Mouse (Mus musculus) adrenal gland, adult 8-10 months (tissue): ENCODE measurements around the gene Hoxc13. TPM values are rescaled to one million over a fixed set of nuclear protein-coding genes. Genes with fewer than 3 reads are reported as not detected.

Source experiments
- DNase-seq: peaks from one replicate; pipeline ENCODE4 v3.0.0; 2022
- total RNA-seq, 4 experiments: library from RNA; stranded (reverse); gene quantifications; 2 replicates each; pipeline ENCODE4 v1.2.4; 2022

Gene Hoxc13
- total RNA-seq, 4 experiments from 2014 or later, result not detected

DNA sequence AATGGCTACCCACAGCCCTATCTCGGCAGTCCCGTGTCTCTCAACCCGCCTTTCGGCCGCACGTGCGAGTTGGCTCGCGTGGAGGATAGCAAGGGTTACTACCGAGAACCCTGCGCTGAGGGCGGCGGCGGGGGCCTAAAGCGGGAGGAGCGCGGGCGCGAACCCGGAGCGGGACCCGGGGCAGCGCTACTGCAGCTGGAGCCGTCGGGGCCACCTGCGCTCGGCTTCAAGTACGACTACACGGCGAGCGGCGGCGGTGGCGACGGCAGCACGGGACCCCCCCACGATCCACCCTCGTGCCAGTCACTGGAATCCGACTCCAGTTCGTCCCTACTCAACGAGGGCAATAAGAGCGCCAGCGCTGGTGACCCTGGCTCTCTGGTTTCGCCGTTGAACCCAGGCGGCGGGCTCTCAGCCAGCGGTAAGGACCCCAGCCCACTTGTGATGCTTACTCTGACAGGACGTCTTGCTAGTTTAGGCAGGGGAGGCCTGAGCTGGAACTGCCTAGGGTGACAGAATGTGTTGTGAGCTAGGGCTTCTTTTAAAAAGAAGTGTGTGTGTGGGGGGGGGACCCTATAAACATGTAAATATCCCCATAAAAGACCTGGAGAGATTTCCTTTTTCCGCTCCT is 16.2 kb downstream of the Hoxc13 start:
- no peak for DNase-seq

DNA sequence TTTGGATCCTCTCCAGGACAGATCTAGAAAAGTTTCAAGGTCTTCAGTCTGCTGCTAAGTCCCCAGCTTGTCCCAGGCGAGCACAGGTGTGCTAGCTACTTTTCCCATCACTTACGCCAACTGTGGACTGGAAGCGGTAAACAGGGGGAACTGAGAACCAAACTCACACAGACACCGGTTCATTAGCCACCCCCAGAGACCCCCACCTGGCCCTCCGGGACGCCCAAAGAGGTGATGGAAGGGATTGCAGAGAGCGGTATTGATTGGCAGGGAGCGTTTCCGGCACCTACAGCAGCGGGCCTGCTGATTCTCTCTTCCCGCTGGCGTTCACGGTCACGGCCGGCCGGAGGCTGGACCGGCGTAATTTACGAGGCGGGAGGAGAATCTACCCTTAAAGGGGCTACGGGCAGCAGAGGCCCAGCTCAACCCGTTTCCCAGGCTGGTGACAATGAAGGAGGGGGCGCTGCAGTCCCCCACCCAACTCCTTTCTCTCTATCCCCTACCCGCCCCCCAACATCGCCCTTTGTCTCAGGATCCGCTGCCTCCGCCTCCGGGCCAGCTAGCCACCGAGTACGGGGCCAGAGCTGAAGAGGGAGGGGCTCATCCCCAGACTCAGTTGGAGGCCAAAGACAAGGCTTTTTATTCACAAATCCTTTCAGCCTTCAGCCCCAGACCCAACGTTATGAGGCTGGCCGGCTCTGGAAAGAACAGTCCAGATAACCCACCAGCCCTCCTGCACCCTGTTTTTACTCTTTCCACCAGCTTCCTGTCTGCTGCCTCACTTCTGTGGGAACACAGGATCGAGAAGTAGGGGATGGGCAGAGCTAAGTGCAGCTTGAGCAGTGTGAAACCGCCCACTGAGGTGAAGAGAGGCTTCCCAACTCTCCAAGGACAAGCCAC is 18.6 kb downstream of the Hoxc13 start:
- no peak for DNase-seq

DNA sequence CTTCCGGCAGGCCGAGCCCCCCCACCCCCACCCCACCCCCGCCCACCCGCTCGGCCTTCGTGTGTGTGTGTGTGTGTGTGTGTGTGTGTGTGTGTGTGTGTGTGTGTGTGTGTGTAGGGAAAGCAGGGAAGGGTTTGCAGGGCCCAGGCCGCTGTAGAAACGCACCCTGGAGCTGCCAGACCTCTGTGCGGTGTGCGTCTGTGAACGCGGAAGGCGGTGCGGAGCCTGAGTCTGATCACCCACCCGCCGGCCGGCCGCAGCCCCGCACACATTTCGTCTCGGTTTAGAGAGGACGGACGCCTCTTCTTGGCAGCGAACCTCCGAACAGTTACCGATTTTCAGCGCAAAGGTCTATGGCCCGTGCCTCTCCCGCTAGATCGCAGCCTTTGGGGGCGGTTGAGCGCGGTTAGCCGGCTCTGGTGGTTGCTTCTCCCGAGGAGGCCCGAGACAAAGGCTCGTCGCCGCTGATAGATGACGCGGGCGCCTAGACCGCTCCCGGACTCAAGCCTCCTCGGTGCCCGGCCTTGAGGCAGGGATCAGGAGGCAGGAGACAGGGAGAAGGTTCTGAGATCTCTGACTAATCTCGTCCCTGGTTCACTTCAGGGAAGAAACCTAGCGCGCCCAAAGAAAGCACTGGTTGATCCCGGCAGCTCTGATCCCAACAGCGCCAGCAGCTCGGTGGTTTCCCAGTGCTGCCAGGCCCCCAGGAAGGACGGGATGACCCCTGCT is 22.0 kb downstream of the Hoxc13 start:
- DNase-seq, result no peak

DNA sequence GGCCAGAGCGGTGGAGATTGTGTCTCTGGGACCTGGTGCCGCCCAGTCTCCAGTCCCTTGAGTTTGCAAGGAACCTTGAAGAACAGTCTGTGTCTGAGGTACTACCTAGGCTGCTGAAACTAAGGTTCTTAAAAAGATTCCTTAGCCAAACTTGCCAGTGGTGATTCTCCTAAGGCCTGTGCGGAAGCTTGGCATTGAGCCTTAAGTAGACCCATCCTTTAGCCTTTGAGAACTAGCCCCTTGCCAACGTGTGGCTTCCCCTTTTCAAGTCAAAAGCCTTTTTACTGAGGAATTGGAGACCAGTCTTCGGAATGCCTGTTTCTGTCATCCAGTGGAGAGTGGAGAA is 22.5 kb downstream of the Hoxc13 start:
- no peak for DNase-seq

DNA sequence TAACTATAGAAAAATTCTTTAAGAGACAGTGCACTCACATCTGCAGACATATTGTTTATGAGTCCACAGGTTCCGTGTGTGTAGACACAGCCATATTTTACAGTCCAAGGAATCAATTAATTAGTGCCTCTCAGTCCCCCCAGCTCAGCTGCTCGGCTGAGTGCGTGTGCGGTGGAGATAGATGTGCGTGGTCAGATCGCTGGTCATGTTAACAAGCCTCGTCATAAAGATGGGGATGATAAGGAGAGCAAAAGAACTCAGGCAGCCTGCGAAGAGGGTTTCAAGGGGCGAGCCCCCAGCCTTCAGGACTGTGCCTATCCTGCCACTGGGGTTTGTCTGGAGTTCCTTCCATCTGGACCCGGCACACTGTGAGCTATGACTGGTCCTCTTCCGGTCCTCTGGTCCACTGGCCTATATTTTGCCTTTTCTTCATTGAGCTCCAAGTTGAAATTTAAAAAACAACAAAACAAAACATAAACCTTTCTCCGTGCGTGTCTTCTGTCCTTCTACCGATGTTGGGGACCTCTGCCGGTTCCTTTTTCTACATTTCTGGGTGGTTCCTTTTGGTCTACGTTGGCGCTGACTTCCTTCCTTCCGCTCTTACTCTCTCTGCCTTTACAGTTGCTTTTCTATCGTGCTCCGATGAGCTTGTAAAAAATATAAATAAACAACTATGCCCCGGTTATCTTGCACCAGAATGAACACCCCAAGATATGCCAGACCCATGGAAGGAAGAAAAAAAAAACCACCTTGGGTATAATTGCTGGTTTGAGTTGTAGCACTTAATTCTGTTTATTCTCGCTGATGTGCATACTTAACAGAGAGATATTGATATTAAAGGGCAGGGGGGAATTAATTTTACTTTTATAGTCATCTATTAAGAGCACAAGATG is 24.5 kb downstream of the Hoxc13 start:
- no peak for DNase-seq

DNA sequence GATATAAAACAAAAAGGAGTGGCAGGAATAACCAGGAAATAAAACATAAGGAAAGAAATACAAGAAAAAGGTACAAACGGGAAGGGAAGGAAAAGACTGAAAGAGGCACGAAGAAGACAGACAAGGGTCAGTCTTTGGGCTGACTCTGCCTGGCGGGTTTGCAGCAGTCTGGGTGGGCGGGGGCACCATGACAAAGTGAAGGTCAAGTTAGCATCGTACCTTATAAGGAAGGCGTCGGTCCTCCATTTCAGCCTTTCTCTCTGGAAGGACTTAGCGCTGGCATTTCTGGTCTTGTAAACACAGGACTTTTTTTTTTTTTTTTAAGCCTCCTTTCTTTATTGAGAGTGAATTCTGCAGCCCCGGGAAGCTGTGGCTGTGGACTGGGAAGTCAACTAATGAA is 26.4 kb downstream of the Hoxc13 start:
- no peak for DNase-seq

DNA sequence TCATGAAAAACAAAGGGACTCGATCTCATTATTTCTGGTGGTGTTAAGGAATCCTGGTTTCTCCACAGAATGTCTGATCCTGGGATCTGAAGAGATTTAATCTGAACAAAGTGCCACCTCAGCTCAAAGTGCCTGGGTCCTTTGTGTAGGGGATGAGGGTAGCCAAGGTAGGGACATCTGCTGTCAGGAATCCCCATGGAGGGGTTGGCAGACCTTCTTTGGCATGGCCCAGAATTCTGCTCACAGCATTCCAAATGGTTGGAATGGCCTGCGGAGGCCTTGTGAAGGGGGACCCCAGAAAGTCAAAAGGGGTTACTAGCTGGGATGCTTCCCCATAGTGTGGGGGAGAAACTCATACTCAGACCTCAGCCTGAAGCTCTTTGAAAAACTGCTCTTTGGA is 27.9 kb downstream of the Hoxc13 start:
- no peak for DNase-seq

DNA sequence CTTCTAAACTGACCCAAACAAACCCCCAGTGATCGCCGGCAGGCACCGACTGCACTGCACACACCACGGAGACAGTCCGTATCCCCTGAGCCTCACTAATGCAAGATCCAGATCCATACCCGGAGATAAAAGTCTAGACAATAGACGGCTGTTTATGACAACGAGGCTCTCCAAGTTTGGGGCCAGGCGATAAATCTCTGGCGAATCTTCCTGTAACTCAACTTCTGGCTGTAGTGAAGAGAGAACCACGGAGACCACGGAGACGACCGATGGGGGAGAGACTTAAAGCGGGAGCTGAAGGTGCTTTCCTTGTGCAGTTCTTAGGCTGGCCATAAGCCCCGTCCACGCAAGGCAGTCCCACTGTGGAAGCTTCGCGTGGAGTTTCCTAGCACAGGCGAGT is 28.8 kb downstream of the Hoxc13 start:
- no peak for DNase-seq

DNA sequence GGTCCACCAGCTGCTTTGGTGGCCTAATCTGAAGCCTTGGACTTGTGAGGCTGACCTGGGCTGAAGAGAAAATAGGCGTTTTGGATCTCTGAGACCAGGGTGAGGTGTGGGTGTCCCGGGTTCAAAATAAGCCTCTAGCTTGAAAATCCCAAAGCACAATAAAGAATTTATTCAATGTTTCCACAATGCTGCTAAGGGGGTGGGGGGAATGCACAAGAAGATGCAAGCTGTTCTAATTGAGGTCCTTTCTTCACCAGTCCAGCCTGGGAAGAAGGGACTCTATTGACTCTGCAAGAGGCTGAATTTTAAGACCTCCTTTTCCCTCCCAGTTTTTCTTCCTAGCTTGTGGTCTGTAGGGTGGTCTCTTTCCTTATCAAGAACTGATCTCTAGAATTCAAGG is 30.0 kb downstream of the Hoxc13 start:
- no peak for DNase-seq

DNA sequence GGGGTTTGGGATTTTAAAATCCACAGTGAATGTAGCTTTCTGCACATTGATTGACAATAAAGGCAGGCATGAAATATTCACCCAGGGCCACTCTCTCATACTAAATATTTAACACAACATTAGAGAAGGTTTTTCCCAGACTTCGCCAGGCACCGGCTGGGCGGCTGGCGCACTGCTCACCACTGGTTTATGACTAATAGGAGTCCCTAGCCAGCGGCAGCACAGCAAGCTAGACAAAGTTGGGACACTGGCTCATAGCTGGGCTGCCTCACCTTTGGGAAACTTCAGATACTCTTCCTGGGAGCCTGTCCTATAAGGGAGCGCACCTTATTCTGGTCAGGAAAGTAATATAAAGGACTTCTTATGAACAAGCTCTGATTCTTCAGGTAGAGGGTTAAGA is 32.7 kb downstream of the Hoxc13 start:
- no peak for DNase-seq

DNA sequence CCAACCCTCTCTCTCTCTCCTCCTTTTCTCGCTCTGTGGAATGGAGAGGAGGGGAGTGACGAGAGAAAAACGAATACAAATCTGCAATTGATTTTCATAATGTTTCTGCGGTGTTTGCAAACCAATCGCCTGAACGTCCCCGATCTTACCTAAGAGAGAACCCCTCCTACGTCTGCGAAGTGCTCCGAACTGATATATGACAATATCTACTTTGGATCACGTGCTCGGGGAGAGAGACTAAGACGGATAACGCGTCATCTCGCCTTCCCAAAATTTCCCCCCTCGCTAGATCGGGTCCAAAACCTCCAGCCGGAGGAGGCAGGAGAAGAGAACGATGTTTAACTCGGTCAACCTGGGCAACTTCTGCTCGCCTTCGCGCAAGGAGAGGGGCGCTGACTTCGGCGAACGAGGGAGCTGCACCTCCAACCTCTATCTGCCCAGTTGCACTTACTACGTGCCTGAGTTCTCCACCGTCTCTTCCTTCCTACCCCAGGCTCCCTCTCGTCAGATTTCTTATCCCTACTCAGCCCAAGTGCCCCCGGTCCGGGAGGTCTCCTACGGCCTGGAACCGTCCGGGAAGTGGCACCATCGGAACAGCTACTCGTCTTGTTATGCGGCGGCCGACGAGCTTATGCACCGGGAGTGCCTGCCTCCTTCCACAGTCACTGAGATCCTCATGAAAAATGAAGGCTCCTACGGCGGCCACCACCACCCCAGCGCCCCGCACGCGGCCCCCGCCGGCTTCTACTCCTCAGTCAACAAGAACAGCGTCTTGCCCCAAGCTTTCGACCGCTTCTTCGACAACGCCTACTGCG is 33.5 kb downstream of the Hoxc13 start, which contains the start of gene Hoxc11:
Gene Hoxc11 (plus strand): TSS at position 236 of the 815 bp plus-strand sequence.
- DNase-seq, result no peak

DNA sequence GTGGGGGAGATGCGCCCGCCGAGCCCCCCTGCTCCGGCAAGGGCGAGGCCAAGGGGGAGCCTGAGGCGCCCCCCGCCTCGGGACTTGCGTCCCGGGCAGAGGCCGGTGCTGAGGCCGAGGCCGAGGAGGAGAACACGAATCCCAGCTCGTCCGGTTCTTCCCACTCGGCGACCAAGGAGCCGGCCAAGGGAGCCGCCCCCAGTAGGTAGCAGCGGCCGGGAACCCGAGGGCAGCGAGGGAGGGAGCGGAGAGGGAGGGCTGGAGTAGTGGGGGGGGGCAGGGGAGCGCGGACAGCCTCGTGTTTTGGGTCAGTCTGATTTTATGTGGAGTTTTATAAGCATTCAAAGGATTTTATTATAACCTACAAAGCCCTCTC is 34.1 kb downstream of the Hoxc13 start:
- no peak for DNase-seq

DNA sequence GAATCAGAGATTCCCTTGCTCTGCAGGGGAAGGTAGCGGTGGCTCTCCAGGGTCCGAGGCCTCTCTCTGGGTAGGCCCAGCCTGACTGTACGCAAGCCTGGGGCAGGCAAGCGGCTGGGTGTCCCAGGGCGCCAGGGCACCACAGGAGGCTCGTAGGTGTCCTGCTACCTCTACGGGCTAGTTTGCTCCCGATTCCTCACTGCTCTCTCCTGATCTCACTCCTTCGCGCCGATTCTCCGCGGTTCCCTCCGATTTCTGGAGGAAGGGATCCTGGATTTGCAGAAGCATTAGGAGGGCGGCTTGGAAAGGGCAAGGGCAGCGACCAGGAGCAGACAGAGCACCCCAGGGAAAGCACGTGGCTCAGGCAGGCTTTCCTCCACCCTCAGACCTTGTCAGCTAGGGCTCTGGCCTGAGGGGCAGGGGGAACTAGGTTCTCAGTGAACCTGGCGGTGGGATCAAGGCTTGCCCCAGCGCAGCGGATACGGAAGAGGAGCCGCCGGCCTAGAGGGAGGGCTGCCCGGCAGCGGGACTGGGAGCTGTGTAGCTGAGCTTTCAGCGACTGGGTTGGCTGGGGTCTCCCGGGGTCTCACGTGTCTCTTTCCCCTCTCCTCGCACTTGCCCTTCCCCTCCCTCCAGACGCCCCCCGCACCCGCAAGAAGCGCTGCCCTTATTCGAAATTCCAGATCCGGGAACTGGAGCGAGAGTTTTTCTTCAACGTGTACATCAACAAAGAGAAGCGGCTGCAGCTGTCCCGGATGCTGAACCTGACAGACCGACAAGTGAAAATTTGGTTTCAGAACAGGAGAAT is 35.1 kb downstream of the Hoxc13 start:
- DNase-seq, result no peak

DNA sequence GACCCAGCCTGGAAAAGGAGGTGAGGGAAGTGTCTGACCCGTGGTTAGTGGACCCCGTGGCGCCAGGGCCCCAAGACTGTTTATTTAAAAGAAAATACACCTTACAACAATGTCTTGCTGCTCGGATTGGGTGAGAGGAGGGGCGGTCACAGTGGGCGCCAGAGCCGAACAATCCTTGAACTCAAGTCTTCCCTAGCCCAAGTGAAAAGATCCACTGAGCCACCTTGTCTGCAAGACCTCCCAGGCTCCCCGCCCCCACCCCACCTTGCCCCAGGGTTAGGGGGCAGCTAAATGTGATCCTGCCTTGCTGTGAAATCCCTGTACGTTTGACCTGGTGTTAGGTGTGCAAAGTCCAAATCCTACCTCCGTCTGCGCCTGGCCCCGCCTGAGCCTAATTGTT is 36.0 kb downstream of the Hoxc13 start:
- no peak for DNase-seq

DNA sequence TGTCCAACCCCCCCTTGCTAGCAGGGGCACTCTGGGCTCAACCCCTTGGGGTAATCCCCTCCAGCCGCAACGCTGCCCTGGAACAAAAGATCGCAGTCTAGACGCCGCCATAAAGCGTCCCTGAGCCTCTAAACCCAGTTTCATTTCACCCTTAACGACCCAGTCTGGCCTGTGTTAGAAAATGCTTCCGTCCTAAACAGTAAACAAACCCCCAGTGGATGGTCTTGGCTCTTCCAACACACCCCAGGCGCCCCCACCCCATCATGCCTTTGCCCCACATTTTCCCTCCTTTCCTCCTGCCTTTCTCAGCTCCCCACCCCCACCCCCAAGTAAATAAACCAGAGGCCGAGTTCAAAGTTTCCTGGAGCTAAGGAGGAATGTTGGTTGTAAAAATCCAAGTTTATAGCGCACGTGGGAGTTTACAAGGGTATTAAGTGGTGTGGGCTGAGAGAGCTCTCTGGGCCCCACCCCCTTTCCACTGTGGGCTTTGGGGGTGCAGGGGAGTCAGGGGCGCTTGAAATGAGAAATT is 38.8 kb downstream of the Hoxc13 start:
- DNase-seq, result no peak

DNA sequence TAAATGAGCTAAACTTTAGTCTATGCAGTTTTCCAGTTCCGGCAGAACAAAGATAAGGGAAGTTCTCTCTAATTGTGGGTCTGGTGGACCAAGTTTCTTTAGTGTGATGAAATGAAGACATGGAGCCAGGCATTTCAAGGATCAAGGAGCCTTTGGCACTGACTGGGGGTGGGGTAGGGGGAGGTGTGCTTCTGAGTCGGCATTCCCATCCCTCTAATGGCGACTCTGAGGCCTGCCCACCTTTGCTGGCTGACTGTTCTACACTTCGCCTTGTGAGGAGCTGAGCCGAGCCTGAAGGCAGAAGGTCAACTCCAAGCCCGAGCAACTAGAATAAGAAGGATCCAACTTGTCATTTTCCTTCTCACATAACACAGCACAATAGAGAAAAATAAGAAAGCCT is 40.8 kb downstream of the Hoxc13 start:
- no peak for DNase-seq

DNA sequence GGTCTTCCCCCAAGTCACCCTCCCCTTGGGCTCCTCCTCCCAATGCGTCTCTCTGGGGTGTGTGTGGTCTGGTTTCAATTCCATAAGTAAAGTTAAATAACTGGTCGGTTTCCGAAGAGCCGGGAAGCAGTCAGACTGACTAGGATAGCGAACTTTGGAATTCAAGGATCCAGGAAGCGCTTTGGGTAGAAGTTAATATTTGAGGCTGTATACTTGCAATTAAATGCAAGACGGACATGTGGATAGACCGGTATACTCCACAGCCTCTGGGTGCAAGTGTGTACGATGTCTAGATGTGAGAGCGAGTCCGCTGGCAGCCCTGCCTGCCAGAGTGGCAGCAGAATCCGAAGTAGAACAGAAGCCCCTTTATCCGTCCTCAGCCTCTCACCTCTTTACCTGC is 41.6 kb downstream of the Hoxc13 start:
- no peak for DNase-seq

DNA sequence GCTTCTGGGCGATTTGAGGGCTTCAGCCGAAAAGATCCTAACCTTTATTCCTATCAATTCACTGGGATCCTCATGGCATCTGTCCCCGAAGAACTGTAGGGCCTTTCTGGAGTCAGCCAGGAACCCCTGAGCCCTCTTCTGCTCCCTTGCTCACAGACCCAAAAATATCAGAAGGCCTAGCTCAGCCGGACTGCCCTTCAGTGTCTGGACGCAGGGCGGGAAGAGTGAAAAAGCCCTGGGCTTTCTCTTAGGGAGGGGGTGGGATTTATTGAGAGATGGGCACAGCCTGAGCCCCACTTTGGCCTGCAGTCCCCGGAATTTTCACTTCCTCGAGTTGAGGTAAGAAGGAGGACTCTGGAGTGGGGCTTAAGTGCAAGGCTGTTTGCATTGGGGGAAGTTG is 42.4 kb downstream of the Hoxc13 start:
- no peak for DNase-seq

DNA sequence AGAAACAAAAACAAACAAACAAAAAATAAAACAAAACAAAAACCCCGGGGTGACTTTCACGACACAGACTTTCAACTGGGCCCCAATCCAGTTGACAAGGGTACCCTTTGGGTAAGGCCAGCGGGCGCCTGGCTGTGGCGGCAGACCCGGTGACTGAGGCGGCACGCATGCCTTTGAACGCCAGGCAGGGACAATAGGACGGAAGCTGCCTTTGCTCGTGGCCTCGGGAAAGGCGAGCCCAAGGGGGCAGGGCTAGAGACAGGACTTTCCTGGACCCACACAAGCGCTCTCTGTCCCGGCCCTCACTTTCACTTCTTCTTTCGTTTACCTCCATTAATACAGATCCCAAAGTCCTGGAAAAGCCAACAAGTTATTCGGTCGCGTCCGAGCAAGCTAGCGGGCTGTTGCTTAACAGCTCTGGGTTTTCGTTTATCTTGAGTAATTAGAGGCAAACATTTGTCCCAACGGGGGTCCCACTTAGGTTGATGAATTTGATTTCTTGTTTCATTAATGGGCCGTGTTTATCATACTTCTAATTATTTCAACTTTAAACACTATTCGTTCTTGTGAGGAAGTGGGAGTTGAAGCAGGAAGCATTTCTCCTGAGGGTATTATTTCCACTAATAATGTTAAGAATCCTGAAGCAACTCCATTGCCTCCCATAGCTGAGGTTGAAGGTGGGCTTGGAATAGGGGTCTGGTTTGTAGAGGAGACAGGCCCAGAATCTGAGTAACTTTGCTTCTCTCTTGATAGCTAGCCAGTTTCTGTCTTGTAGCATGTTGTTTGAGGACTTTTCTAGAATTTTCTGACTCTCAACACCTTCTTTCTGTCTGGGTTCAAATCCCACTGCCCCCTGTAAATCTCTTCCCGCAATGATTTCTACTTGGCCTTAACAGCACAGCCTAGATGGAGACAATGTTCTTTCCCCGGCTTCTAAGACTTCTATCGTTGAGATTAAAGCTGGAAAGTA is 43.1 kb downstream of the Hoxc13 start:
- no peak for DNase-seq
